Mouse (Mus musculus) thymus, adult 2 months (tissue): ENCODE measurements around the gene Mybph. TPM values are rescaled to one million over a fixed set of nuclear protein-coding genes. Genes with fewer than 3 reads are reported as not detected.
A peak's percentile ranks its signal among the peaks of the same experiment; 100 is the strongest.

Source experiments
- DNase-seq: peaks from one replicate; pipeline ENCODE4 v3.0.0; 2021
- H3K27ac ChIP-seq: fragments of 200-500 bp; 2 replicates; pipeline ENCODE4 v1.5.1; 2012; ENCODE audit warnings: low read length, control low read depth; ENCODE audit not compliant: control insufficient read depth, insufficient read depth
- H3K27me3 ChIP-seq: fragments of 200-500 bp; 2 replicates; pipeline ENCODE4 v1.6.1; 2012; ENCODE audit warnings: mild to moderate bottlenecking, low read length, moderate library complexity, mixed read lengths; ENCODE audit not compliant: control insufficient read depth, insufficient read depth
- H3K36me3 ChIP-seq: fragments of 200-500 bp; 2 replicates; pipeline ENCODE4 v1.6.1; 2012; ENCODE audit warnings: mild to moderate bottlenecking, low read length, moderate library complexity; ENCODE audit not compliant: control insufficient read depth, insufficient read depth
- H3K4me1 ChIP-seq: fragments of 200-500 bp; replicated peaks from 2 replicates; pipeline ENCODE4 v1.6.1; 2012; ENCODE audit warnings: low read length; ENCODE audit not compliant: control insufficient read depth, insufficient read depth
- H3K4me3 ChIP-seq: fragments of 200-500 bp; 2 replicates; pipeline ENCODE4 v1.5.1; 2012; ENCODE audit warnings: mild to moderate bottlenecking, low read length, control low read depth, moderate library complexity; ENCODE audit not compliant: control insufficient read depth, insufficient read depth
- CTCF ChIP-seq: fragments of 200-500 bp; IDR thresholded peaks from 2 replicates; pipeline ENCODE4 v1.5.1; 2012; ENCODE audit warnings: mild to moderate bottlenecking, control low read depth, low read length, moderate library complexity, borderline replicate concordance; ENCODE audit not compliant: control insufficient read depth, poor library complexity, insufficient read depth; ENCODE audit errors: extremely low read depth
- POLR2A ChIP-seq: fragments of 200-500 bp; IDR thresholded peaks from 2 replicates; pipeline ENCODE4 v1.6.1; 2012; ENCODE audit warnings: mild to moderate bottlenecking, low read length, control low read depth, moderate library complexity; ENCODE audit not compliant: control insufficient read depth, poor library complexity, insufficient read depth; ENCODE audit errors: extremely low read depth
- WGBS: fragments of 180-500 bp; shearing (Covaris S2); methylation state at CpG from one replicate; pipeline ENCODE4 v1.1.7; 2018; 5-methylcytosine and 5-hydroxymethylcytosine counted together
- polyA plus RNA-seq: library from polyadenylated mRNA; depleted of rRNA; stranded (reverse); fragments of >200 nt; gene quantifications from 2 replicates; pipeline ENCODE4 v1.2.3, GENCODE M21; 2012; rRNA removed

The Mybph gene
- polyA plus RNA-seq, result 0.33 and 0.35 TPM in 2 replicates

DNA sequence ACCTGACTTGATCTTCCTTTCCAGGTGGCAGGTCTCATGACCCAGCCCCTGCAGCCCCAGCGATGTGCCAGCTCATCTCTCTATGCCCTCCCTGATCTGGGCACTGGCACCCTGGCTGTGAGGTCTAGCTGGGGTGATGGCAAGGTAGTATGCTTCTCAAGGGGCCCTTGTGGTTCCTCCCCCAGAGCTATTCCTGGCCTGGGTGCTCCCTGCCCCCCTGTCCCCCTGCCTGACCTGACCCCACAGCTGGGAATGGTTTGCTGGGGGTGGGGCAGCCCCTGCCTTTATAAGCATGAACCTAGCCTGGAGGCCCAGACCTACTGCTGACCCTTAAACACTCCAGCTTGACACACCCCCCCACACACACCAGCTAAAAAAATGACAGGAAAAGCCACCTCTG is at the start of gene Mybph:
Gene Mybph (plus strand): TSS at position 323 of the 400 bp plus-strand sequence.
- TF ChIP-seq POLR2A (no peak), CTCF (no peak)
- WGBS, result 93% methylated on average over 1 of the region's 1 CpGs
- Histone ChIP-seq H3K36me3 (no peaks in the 10 kb centered on the region), H3K4me3 (no peak within 1 kb of the TSS), H3K27me3 (no peaks in the 10 kb centered on the region), H3K4me1 (peaks cover 17% of the 10 kb centered on the region), H3K27ac (no peak within 1 kb of the TSS)
- DNase-seq, result no peak

DNA sequence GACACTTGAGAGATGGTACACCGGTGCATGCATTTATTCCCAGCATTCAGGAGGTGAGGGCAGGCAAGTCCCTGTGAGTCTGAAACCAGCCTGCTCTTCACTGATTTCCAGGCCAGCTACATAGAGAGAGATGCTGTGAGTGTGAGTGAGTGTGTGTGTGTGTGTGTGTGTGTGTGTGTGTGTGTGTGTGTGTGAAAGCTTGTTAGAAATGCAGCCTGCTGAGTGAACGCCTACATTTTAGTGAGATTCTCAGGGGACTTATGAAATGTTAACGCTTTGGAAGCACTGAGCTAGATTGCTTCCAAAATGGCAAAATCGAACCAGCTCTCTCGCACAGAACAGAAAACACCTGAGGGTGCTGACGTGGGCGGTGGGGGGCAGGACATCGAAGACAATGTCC is 47.2 kb upstream of the Mybph start:
- TF ChIP-seq CTCF (no peak), POLR2A (no peak)
- DNase-seq, result no peak
- Histone ChIP-seq H3K4me1 (no peaks in the 10 kb centered on the region), H3K27ac (no peak overlapping the region), H3K27me3 (no peaks in the 10 kb centered on the region), H3K4me3 (no peak overlapping the region), H3K36me3 (no peaks in the 10 kb centered on the region)
- 93% methylated on average over 8 of the region's 8 CpGs for WGBS

DNA sequence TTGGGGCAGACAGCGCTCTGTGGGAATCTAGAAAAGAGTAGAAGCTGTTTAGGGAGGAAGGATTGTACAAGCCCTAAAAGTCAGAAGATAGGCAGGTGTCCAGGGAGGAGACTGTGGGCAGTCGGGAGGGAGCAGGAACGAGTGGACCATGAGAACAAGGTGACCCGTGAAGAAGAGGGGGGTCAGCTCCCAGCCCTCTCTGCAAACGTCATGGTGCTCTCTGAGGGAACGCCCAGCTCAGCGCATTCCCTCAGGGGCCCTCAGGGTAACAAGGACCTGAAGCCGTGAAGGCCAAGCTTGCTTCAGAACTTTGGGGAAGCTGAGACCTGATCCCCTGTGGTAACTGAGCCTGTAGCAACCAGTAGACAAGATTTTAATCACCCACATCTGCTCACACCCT is 43.2 kb upstream of the Mybph start:
- 84% methylated on average over 8 of the region's 8 CpGs for WGBS
- Histone ChIP-seq H3K4me1 (no peaks in the 10 kb centered on the region), H3K4me3 (no peak overlapping the region), H3K27ac (no peak overlapping the region), H3K36me3 (no peaks in the 10 kb centered on the region), H3K27me3 (no peaks in the 10 kb centered on the region)
- DNase-seq, result no peak
- no peak for TF ChIP-seq POLR2A
- TF ChIP-seq CTCF, result no peak

- no peak for TF ChIP-seq CTCF
- TF ChIP-seq POLR2A, result no peak
- H3K4me3 ChIP-seq, result no peak overlapping the region
Measured at GRCm38 (mm10) chr1:134150745-134151144, 42.5 kb upstream of the Mybph start.

DNA sequence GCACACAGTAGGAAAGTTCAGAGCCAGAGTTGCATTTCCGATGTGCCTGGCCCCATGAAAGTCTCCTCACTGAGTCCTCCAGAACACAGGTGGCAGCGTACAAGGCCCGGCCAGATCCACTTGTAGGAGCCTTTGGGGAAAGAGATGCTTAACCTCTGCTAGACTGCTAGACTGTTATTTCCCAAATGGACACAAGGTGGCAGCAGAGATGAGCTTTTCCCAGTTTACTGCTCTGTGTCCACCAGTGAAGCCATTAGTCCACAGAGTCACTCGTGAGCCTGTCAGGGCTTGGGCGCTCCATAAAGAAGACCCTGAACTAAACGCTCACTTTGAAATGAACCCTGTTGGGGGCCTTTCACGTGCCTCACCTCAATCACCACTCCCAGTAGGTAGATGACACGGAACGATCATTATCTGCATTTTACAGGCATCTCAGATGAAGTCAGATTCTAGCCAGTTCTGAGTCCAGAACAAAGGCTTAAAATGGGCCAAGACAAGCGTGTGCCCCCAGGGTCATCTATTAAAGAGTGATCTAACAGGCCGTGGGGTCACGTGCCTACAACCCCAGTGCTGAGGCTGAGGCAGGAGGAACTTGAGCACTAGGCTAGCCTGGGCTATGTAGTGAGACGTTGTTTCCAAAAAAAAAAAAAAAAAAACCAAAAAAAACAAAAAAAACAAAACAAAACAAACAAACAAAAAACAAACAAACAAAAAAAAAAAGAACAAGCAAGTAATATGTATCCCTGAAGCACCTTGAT is 41.4 kb upstream of the Mybph start:
- WGBS, result 35% methylated on average over 13 of the region's 13 CpGs
- no peaks in the 10 kb centered on the region for H3K36me3 ChIP-seq
- no peaks in the 10 kb centered on the region for H3K4me1 ChIP-seq
- H3K27ac ChIP-seq, result no peak overlapping the region
- no peak overlapping the region for H3K4me3 ChIP-seq
- no peaks in the 10 kb centered on the region for H3K27me3 ChIP-seq
- TF ChIP-seq POLR2A (no peak), CTCF (peak; percentile 23; the same call in 1 of the 2 replicates)
- DNase-seq, result peak; percentile 66

More at GRCm38 (mm10) chr1:134150745-134151144, 42.5 kb upstream of the Mybph start:
- WGBS, result 87% methylated on average over 9 of the region's 9 CpGs
- no peak for DNase-seq
- no peak overlapping the region for H3K27ac ChIP-seq
- no peaks in the 10 kb centered on the region for H3K36me3 ChIP-seq
- H3K4me1 ChIP-seq, result no peaks in the 10 kb centered on the region
- H3K27me3 ChIP-seq, result no peaks in the 10 kb centered on the region

DNA sequence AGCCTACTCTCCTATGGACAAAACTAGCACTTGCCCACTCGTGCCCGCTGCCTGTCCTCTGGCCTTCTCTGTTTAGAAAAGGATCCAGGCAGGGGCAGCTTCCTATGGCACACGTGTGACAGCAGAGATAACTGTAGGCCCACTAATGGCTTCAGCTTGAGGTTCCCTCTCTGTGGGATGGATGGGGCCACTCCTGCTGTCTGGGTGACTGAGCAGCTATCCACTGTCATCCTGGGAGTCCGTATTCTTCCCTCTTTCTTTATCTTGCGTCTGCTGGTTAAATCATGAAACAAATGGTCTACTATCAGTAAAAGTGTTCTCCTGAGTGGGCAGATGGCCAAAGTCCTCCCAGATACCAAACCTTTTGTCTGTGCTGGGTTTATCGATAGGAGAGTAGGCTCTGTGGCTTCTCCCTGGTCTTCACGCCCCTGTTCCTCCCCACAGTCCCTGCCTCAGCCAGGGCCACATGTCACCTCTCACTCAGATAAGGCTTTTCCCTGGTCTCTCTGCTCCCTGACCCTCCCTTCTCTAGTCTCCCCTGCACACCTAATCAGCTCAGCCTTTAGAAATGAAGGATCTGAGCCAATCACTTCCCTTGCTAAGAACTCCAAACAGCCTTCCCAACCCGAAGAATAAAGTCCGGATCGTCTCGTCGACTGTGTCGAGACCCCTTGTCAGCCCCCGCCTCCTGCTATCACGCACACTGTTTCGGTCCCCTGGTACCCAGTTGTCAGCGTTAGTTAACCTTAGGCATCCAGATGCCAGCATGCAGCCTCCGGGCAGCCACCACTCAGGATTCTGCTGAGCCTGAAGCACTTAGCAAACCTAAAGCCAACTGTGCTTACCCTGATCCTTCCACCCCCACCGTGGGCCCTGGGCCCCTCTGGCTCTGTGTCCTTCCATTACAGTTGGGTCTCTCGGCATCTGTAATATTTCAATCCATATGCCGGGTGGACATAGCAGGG is 40.3 kb upstream of the Mybph start:
- Histone ChIP-seq H3K27ac (no peak overlapping the region), H3K4me1 (no peaks in the 10 kb centered on the region), H3K4me3 (no peak overlapping the region), H3K36me3 (no peaks in the 10 kb centered on the region), H3K27me3 (no peaks in the 10 kb centered on the region)
- TF ChIP-seq POLR2A (no peak), CTCF (no peak)
- WGBS, result 90% methylated on average over 21 of the region's 21 CpGs
- no peak for DNase-seq

GRCm38 (mm10) chr1:134154121-134154520 is 39.1 kb upstream of the Mybph start:
- Histone ChIP-seq H3K4me3 (no peak overlapping the region), H3K36me3 (no peaks in the 10 kb centered on the region), H3K4me1 (no peaks in the 10 kb centered on the region), H3K27ac (no peak overlapping the region), H3K27me3 (no peaks in the 10 kb centered on the region)
- WGBS, result 99% methylated on average over 3 of the region's 3 CpGs
- no peak for TF ChIP-seq CTCF
- no peak for TF ChIP-seq POLR2A
- DNase-seq, result no peak
